Mouse (Mus musculus): ENCODE data around the gene Dcdc2a. TPM values are rescaled to one million over a fixed set of nuclear protein-coding genes. Genes with fewer than 3 reads are reported as not detected.
A peak's percentile ranks its signal among the peaks of the same experiment; 100 is the strongest.

Gene Dcdc2a
- polyA plus RNA-seq, 1 experiment from 2014 or later, result 0.22 TPM

GRCm38 (mm10) chr13:25100581-25100980 is 44.8 kb downstream of the Dcdc2a start:
- no peaks in the 10 kb centered on the region for H3K36me3 ChIP-seq (ENCODE audit: control insufficient read depth, insufficient read depth, low read length)
- H3K4me2 ChIP-seq (replicated peaks; ENCODE audit: low read depth, low read length), result no peak overlapping the region
- no peak overlapping the region for H3K4me3 ChIP-seq (ENCODE audit: low read depth, low read length)
- H3K9ac ChIP-seq (replicated peaks; ENCODE audit: low read depth, low read length), result no peak overlapping the region
- no peak overlapping the region for H3K27ac ChIP-seq (ENCODE audit: low read length)
- no peaks in the 10 kb centered on the region for H3K27me3 ChIP-seq (ENCODE audit: control insufficient read depth, insufficient read depth, low read length)
- H3K4me1 ChIP-seq (ENCODE audit: control insufficient read depth, insufficient read depth, low read length), result no peaks in the 10 kb centered on the region
- H3K9me3 ChIP-seq (ENCODE audit: control insufficient read depth, low read depth, low read length), result no peaks in the 10 kb centered on the region
- ATAC-seq (ENCODE audit: insufficient number of reproducible peaks, insufficient read depth, low FRiP score, low read depth), result no peak
- WGBS, result 76% methylated on average over 6 of the region's 6 CpGs

- H3K27me3 ChIP-seq (ENCODE audit: control insufficient read depth, insufficient read depth, low read length), result no peaks in the 10 kb centered on the region
- H3K9ac ChIP-seq (replicated peaks; ENCODE audit: low read depth, low read length), result no peak overlapping the region
- no peaks in the 10 kb centered on the region for H3K36me3 ChIP-seq (ENCODE audit: control insufficient read depth, insufficient read depth, low read length)
- no peaks in the 10 kb centered on the region for H3K9me3 ChIP-seq (ENCODE audit: control insufficient read depth, low read depth, low read length)
- no peak for ATAC-seq (ENCODE audit: insufficient number of reproducible peaks, insufficient read depth, low FRiP score, low read depth)
- no peak overlapping the region for H3K4me2 ChIP-seq (replicated peaks; ENCODE audit: low read depth, low read length)
- no peak overlapping the region for H3K4me3 ChIP-seq (ENCODE audit: low read depth, low read length)
- no peaks in the 10 kb centered on the region for H3K4me1 ChIP-seq (ENCODE audit: control insufficient read depth, insufficient read depth, low read length)
- no peak overlapping the region for H3K27ac ChIP-seq (ENCODE audit: low read length)
These were observed 49.9 kb downstream of the Dcdc2a start for GRCm38 (mm10) chr13:25105671-25106070.

- Histone ChIP-seq H3K9me3 (ENCODE audit: control insufficient read depth, low read depth, low read length) (no peaks in the 10 kb centered on the region), H3K27me3 (ENCODE audit: control insufficient read depth, insufficient read depth, low read length) (no peaks in the 10 kb centered on the region), H3K4me2 (replicated peaks; ENCODE audit: low read depth, low read length) (no peak overlapping the region), H3K9ac (replicated peaks; ENCODE audit: low read depth, low read length) (no peak overlapping the region), H3K36me3 (ENCODE audit: control insufficient read depth, insufficient read depth, low read length) (no peaks in the 10 kb centered on the region), H3K4me1 (ENCODE audit: control insufficient read depth, insufficient read depth, low read length) (no peaks in the 10 kb centered on the region), H3K27ac (ENCODE audit: low read length) (no peak overlapping the region), H3K4me3 (ENCODE audit: low read depth, low read length) (no peak overlapping the region)
- no peak for ATAC-seq (ENCODE audit: insufficient number of reproducible peaks, insufficient read depth, low FRiP score, low read depth)
- 76% methylated on average over 5 of the region's 5 CpGs for WGBS
These were observed 50.9 kb downstream of the Dcdc2a start for GRCm38 (mm10) chr13:25106740-25107139.

GRCm38 (mm10) chr13:25108353-25108752 is 52.5 kb downstream of the Dcdc2a start:
- ATAC-seq (ENCODE audit: insufficient number of reproducible peaks, insufficient read depth, low FRiP score, low read depth), result no peak
- H3K27me3 ChIP-seq (ENCODE audit: control insufficient read depth, insufficient read depth, low read length), result no peaks in the 10 kb centered on the region
- no peak overlapping the region for H3K9ac ChIP-seq (replicated peaks; ENCODE audit: low read depth, low read length)
- 58% methylated on average over 3 of the region's 3 CpGs for WGBS
- H3K9me3 ChIP-seq (ENCODE audit: control insufficient read depth, low read depth, low read length), result no peaks in the 10 kb centered on the region
- no peaks in the 10 kb centered on the region for H3K4me1 ChIP-seq (ENCODE audit: control insufficient read depth, insufficient read depth, low read length)
- no peak overlapping the region for H3K4me2 ChIP-seq (replicated peaks; ENCODE audit: low read depth, low read length)
- H3K4me3 ChIP-seq (ENCODE audit: low read depth, low read length), result no peak overlapping the region
- H3K36me3 ChIP-seq (ENCODE audit: control insufficient read depth, insufficient read depth, low read length), result no peaks in the 10 kb centered on the region
- H3K27ac ChIP-seq (ENCODE audit: low read length), result no peak overlapping the region

GRCm38 (mm10) chr13:25110592-25111095 is 54.8 kb downstream of the Dcdc2a start:
- 66% methylated on average over 5 of the region's 5 CpGs for WGBS
- H3K36me3 ChIP-seq (ENCODE audit: control insufficient read depth, insufficient read depth, low read length), result no peaks in the 10 kb centered on the region
- H3K4me2 ChIP-seq (replicated peaks; ENCODE audit: low read depth, low read length), result no peak overlapping the region
- no peaks in the 10 kb centered on the region for H3K27me3 ChIP-seq (ENCODE audit: control insufficient read depth, insufficient read depth, low read length)
- H3K9me3 ChIP-seq (ENCODE audit: control insufficient read depth, low read depth, low read length), result no peaks in the 10 kb centered on the region
- no peak for ATAC-seq (ENCODE audit: insufficient number of reproducible peaks, insufficient read depth, low FRiP score, low read depth)
- no peak overlapping the region for H3K4me3 ChIP-seq (ENCODE audit: low read depth, low read length)
- no peak overlapping the region for H3K27ac ChIP-seq (ENCODE audit: low read length)
- H3K9ac ChIP-seq (replicated peaks; ENCODE audit: low read depth, low read length), result no peak overlapping the region
- H3K4me1 ChIP-seq (ENCODE audit: control insufficient read depth, insufficient read depth, low read length), result no peaks in the 10 kb centered on the region

- Histone ChIP-seq H3K36me3 (ENCODE audit: control insufficient read depth, insufficient read depth, low read length) (no peaks in the 10 kb centered on the region), H3K27me3 (ENCODE audit: control insufficient read depth, insufficient read depth, low read length) (no peaks in the 10 kb centered on the region), H3K9ac (replicated peaks; ENCODE audit: low read depth, low read length) (no peak overlapping the region; the same call in 1 of the 2 replicates), H3K4me2 (replicated peaks; ENCODE audit: low read depth, low read length) (peak overlapping the region; percentile 65), H3K27ac (ENCODE audit: low read length) (no peak overlapping the region), H3K9me3 (ENCODE audit: control insufficient read depth, low read depth, low read length) (no peaks in the 10 kb centered on the region), H3K4me1 (ENCODE audit: control insufficient read depth, insufficient read depth, low read length) (no peaks in the 10 kb centered on the region), H3K4me3 (ENCODE audit: low read depth, low read length) (peak overlapping the region; percentile 32)
- 28% methylated on average over 12 of the region's 12 CpGs for WGBS
- no peak for ATAC-seq (ENCODE audit: insufficient number of reproducible peaks, insufficient read depth, low FRiP score, low read depth)
These were observed 59.7 kb downstream of the Dcdc2a start for GRCm38 (mm10) chr13:25115429-25115881.

- H3K4me3 ChIP-seq (ENCODE audit: low read depth, low read length), result peak overlapping the region; percentile 32
- ATAC-seq (ENCODE audit: insufficient number of reproducible peaks, insufficient read depth, low FRiP score, low read depth), result no peak
- H3K9ac ChIP-seq (replicated peaks; ENCODE audit: low read depth, low read length), result no peak overlapping the region; the same call in 1 of the 2 replicates
- no peaks in the 10 kb centered on the region for H3K9me3 ChIP-seq (ENCODE audit: control insufficient read depth, low read depth, low read length)
- H3K4me2 ChIP-seq (replicated peaks; ENCODE audit: low read depth, low read length), result peak overlapping the region; percentile 65
- no peaks in the 10 kb centered on the region for H3K27me3 ChIP-seq (ENCODE audit: control insufficient read depth, insufficient read depth, low read length)
- no peaks in the 10 kb centered on the region for H3K4me1 ChIP-seq (ENCODE audit: control insufficient read depth, insufficient read depth, low read length)
- H3K36me3 ChIP-seq (ENCODE audit: control insufficient read depth, insufficient read depth, low read length), result no peaks in the 10 kb centered on the region
- no peak overlapping the region for H3K27ac ChIP-seq (ENCODE audit: low read length)
- WGBS, result 3% methylated on average over 11 of the region's 11 CpGs
These were observed 60.2 kb downstream of the Dcdc2a start for GRCm38 (mm10) chr13:25115971-25116370.

GRCm38 (mm10) chr13:25122740-25123335 is 67.0 kb downstream of the Dcdc2a start:
- 54% methylated on average over 8 of the region's 8 CpGs for WGBS
- Histone ChIP-seq H3K4me2 (replicated peaks; ENCODE audit: low read depth, low read length) (no peak overlapping the region), H3K36me3 (ENCODE audit: control insufficient read depth, insufficient read depth, low read length) (no peaks in the 10 kb centered on the region), H3K27me3 (ENCODE audit: control insufficient read depth, insufficient read depth, low read length) (no peaks in the 10 kb centered on the region), H3K4me3 (ENCODE audit: low read depth, low read length) (no peak overlapping the region), H3K9ac (replicated peaks; ENCODE audit: low read depth, low read length) (no peak overlapping the region), H3K4me1 (ENCODE audit: control insufficient read depth, insufficient read depth, low read length) (no peaks in the 10 kb centered on the region), H3K9me3 (ENCODE audit: control insufficient read depth, low read depth, low read length) (no peaks in the 10 kb centered on the region), H3K27ac (ENCODE audit: low read length) (no peak overlapping the region)
- ATAC-seq (ENCODE audit: insufficient number of reproducible peaks, insufficient read depth, low FRiP score, low read depth), result no peak

- H3K27ac ChIP-seq (ENCODE audit: low read length), result no peak overlapping the region
- H3K4me2 ChIP-seq (replicated peaks; ENCODE audit: low read depth, low read length), result no peak overlapping the region
- 64% methylated on average over 2 of the region's 2 CpGs for WGBS
- ATAC-seq (ENCODE audit: insufficient number of reproducible peaks, insufficient read depth, low FRiP score, low read depth), result no peak
- no peak overlapping the region for H3K4me3 ChIP-seq (ENCODE audit: low read depth, low read length)
- no peaks in the 10 kb centered on the region for H3K9me3 ChIP-seq (ENCODE audit: control insufficient read depth, low read depth, low read length)
- no peaks in the 10 kb centered on the region for H3K4me1 ChIP-seq (ENCODE audit: control insufficient read depth, insufficient read depth, low read length)
- no peaks in the 10 kb centered on the region for H3K36me3 ChIP-seq (ENCODE audit: control insufficient read depth, insufficient read depth, low read length)
- H3K9ac ChIP-seq (replicated peaks; ENCODE audit: low read depth, low read length), result no peak overlapping the region
- no peaks in the 10 kb centered on the region for H3K27me3 ChIP-seq (ENCODE audit: control insufficient read depth, insufficient read depth, low read length)
These were observed 71.4 kb downstream of the Dcdc2a start for GRCm38 (mm10) chr13:25127216-25127615.
